Mouse (Mus musculus) spleen, postnatal 10 days (tissue): ENCODE measurements around the gene Ext2.

Experiments used
- DNase-seq, 2 experiments: peaks; one replicate each; pipeline ENCODE4 v3.0.0; 2021 to 2022; ENCODE audit warnings: low spot score in 2 of 2

The Ext2 gene

GRCm38 (mm10) chr2:93806487-93807201 lies 15.7 kb downstream of the Ext2 start:
- no peak for DNase-seq

GRCm38 (mm10) chr2:93805523-93805922 lies 16.8 kb downstream of the Ext2 start:
- no peak for DNase-seq

GRCm38 (mm10) chr2:93805066-93805465 lies 17.3 kb downstream of the Ext2 start:
- DNase-seq, result no peak

GRCm38 (mm10) chr2:93802947-93803346 lies 19.4 kb downstream of the Ext2 start:
- DNase-seq, result no peak

GRCm38 (mm10) chr2:93801097-93801496 lies 21.3 kb downstream of the Ext2 start:
- no peak for DNase-seq

GRCm38 (mm10) chr2:93797162-93797795 lies 25.1 kb downstream of the Ext2 start:
- no peak for DNase-seq

GRCm38 (mm10) chr2:93794375-93794774 lies 28.0 kb downstream of the Ext2 start:
- no peak for DNase-seq

GRCm38 (mm10) chr2:93791516-93792499 lies 30.6 kb downstream of the Ext2 start:
- peak in 1 of 2 experiments; percentile 33 for DNase-seq

- no peak for DNase-seq
Observed at GRCm38 (mm10) chr2:93790798-93791345, 31.5 kb downstream of the Ext2 start.

- no peak for DNase-seq
Observed at GRCm38 (mm10) chr2:93788557-93788956, 33.8 kb downstream of the Ext2 start.

GRCm38 (mm10) chr2:93786175-93786574 lies 36.2 kb downstream of the Ext2 start:
- DNase-seq, result peak; percentile 27 to 70

- no peak for DNase-seq
Observed at GRCm38 (mm10) chr2:93785432-93785798, 37.0 kb downstream of the Ext2 start.

GRCm38 (mm10) chr2:93784721-93785431 lies 37.5 kb downstream of the Ext2 start:
- no peak for DNase-seq

GRCm38 (mm10) chr2:93783926-93784539 lies 38.3 kb downstream of the Ext2 start:
- no peak for DNase-seq

- DNase-seq, result no peak
Observed at GRCm38 (mm10) chr2:93782682-93783081, 39.7 kb downstream of the Ext2 start.

- DNase-seq, result no peak
Observed at GRCm38 (mm10) chr2:93782156-93782555, 40.2 kb downstream of the Ext2 start.

- DNase-seq, result no peak
Observed at GRCm38 (mm10) chr2:93780528-93780927, 41.8 kb downstream of the Ext2 start.

GRCm38 (mm10) chr2:93779897-93780208 lies 42.5 kb downstream of the Ext2 start:
- DNase-seq, result no peak

- no peak for DNase-seq
Observed at GRCm38 (mm10) chr2:93779081-93779896, 43.1 kb downstream of the Ext2 start.

GRCm38 (mm10) chr2:93778616-93779015 lies 43.8 kb downstream of the Ext2 start:
- DNase-seq, result no peak
